Mouse (Mus musculus): ENCODE measurements around the gene 1700011L22Rik. TPM values are rescaled to one million over a fixed set of nuclear protein-coding genes. Genes with fewer than 3 reads are reported as not detected.

Gene 1700011L22Rik
- polyA plus RNA-seq, 1 experiment = not detected

DNA sequence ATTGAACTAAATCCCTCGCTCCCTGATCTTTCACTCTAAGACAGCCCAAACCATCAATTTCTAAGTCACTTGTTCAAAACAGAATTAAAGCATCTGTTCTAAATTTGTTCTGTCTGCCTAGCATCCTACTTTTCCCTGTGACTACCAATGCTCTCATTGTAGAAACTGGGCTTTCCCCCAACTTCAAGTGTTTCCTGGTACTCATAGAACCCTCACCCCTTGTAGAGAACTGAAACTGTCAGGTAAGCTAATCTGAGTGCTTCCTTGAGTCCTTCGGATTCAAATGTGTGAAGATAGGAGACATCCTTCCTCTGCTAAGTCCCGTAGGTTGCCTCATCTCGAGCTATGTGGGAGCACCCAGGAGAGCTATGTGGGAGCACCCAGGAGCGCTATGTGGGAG is 13.6 kb upstream of the 1700011L22Rik start:
- no peaks in the 10 kb centered on the region for H3K4me1 ChIP-seq (ENCODE audit: control insufficient read depth, insufficient read depth, low read length)
- H3K27ac ChIP-seq (ENCODE audit: control insufficient read depth, insufficient read depth, low read depth, low read length, poor library complexity) = no peak overlapping the region
- no peak overlapping the region for H3K4me3 ChIP-seq (replicated peaks; ENCODE audit: control insufficient read depth, low read depth, low read length)
- TF ChIP-seq CTCF (IDR thresholded peaks at IDR 0.05; ENCODE audit: control insufficient read depth, insufficient read depth, low read length) = no peak
- TF ChIP-seq POLR2A (IDR thresholded peaks at IDR 0.05; ENCODE audit: borderline replicate concordance, control insufficient read depth, low read depth, low read length) = no peak
- WGBS = 83% methylated on average over 5 of the region's 5 CpGs

DNA sequence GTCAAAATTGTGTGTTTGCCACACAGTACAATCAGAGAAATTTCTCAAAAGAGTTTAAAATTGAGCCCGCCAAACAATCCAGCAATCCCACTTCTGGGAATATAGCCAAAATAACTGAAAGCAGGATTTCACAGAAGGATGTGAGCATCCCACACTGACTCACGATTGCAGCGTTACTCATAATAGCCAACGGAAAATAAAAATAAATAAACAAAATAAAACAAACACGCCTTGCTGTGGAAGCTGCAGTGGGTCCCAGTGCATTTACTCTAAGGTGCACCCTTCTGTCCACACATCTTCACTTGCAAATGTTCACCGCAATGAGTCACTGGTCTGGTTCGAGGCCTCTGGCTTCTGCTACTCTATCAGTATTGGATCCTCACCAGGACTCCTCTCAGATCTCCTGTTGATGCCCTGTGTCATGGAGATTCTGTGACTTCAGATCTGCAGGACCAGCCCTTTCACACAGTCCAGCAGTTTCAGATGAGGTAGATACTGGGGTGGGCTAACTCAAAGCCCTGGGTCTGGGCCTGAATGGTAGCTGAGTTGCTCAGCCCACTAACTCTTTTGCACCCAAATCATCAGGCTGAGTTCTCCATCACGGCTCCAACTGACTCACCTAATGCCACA is 7.8 kb upstream of the 1700011L22Rik start:
- no peak overlapping the region for H3K4me3 ChIP-seq (replicated peaks; ENCODE audit: control insufficient read depth, low read depth, low read length)
- TF ChIP-seq CTCF (IDR thresholded peaks at IDR 0.05; ENCODE audit: control insufficient read depth, insufficient read depth, low read length) (no peak), POLR2A (IDR thresholded peaks at IDR 0.05; ENCODE audit: borderline replicate concordance, control insufficient read depth, low read depth, low read length) (no peak)
- no peak overlapping the region for H3K27ac ChIP-seq (ENCODE audit: control insufficient read depth, insufficient read depth, low read depth, low read length, poor library complexity)
- WGBS = 79% methylated on average over 8 of the region's 8 CpGs
- H3K4me1 ChIP-seq (ENCODE audit: control insufficient read depth, insufficient read depth, low read length) = no peaks in the 10 kb centered on the region

DNA sequence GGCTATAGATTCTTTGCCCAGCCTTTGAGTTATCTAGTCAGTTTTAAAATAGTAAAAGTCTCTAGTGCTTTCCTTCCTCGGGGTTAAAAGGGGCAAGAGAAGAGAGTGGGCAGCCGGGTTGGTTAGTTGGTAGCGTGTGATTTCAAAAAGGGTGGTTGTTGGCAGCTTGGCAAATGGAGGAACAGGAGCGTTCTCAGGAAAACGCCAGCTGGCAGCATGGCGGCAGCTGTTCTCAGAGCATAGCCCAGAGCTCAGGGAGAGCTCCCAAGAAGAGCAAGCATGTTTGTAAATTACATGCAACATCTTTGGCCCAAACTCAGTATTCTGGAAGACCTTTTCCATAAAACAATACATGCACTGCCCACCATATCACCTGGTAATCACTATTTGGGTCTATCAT is 5.4 kb upstream of the 1700011L22Rik start:
- H3K27ac ChIP-seq (ENCODE audit: control insufficient read depth, insufficient read depth, low read depth, low read length, poor library complexity) = no peak overlapping the region
- H3K4me1 ChIP-seq (ENCODE audit: control insufficient read depth, insufficient read depth, low read length) = no peaks in the 10 kb centered on the region
- WGBS = 83% methylated on average over 6 of the region's 6 CpGs
- H3K4me3 ChIP-seq (replicated peaks; ENCODE audit: control insufficient read depth, low read depth, low read length) = no peak overlapping the region
- TF ChIP-seq CTCF (IDR thresholded peaks at IDR 0.05; ENCODE audit: control insufficient read depth, insufficient read depth, low read length) (no peak), POLR2A (IDR thresholded peaks at IDR 0.05; ENCODE audit: borderline replicate concordance, control insufficient read depth, low read depth, low read length) (no peak)

DNA sequence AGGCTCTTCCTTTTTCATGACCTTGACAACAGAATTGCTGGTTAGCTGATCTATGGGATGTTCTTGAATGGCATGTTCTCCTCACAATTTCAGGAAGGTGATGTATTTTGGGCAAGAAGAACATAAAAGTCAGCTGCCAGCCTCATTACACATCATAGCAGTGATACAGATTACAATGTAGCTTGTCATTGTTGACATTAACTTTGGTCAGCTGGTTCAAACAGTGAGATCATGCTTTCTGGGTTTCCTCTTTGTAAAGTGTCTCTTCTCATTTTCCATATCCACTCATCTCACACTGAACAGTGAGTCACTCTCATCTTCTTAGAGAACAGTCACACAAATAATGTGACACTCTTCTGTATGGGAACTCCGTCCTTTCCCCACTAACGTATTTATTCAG is 4.9 kb downstream of the 1700011L22Rik start:
- Histone ChIP-seq H3K4me1 (ENCODE audit: control insufficient read depth, insufficient read depth, low read length) (no peaks in the 10 kb centered on the region; the same call in none of the 2 replicates), H3K4me3 (replicated peaks; ENCODE audit: control insufficient read depth, low read depth, low read length) (no peak overlapping the region), H3K27ac (ENCODE audit: control insufficient read depth, insufficient read depth, low read depth, low read length, poor library complexity) (no peak overlapping the region)
- TF ChIP-seq CTCF (IDR thresholded peaks at IDR 0.05; ENCODE audit: control insufficient read depth, insufficient read depth, low read length) (no peak), POLR2A (IDR thresholded peaks at IDR 0.05; ENCODE audit: borderline replicate concordance, control insufficient read depth, low read depth, low read length) (no peak)
- 92% methylated on average over 2 of the region's 2 CpGs for WGBS

DNA sequence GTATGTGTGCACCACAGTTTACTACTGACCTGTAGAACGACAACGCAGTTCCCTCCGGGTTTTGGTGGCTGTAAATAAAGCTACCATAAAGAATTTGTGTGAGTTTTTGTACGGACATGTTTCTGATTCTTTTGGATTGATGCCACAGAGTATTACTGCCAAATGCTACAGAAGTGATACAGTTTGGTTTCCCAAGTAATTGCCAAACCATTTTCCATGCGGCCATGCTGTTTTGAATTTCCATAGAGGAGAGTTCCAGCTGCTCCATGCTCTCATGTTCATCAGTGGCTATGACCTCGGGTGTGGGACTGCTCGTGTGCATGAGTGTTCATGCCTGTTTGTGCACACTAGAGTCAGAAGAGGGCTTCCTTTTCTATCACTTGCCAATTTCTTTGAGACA is 8.4 kb downstream of the 1700011L22Rik start:
- TF ChIP-seq CTCF (IDR thresholded peaks at IDR 0.05; ENCODE audit: control insufficient read depth, insufficient read depth, low read length) (no peak), POLR2A (IDR thresholded peaks at IDR 0.05; ENCODE audit: borderline replicate concordance, control insufficient read depth, low read depth, low read length) (no peak)
- Histone ChIP-seq H3K4me3 (replicated peaks; ENCODE audit: control insufficient read depth, low read depth, low read length) (no peak overlapping the region), H3K27ac (ENCODE audit: control insufficient read depth, insufficient read depth, low read depth, low read length, poor library complexity) (no peak overlapping the region), H3K4me1 (ENCODE audit: control insufficient read depth, insufficient read depth, low read length) (no peaks in the 10 kb centered on the region; the same call in none of the 2 replicates)
- WGBS = 79% methylated on average over 7 of the region's 7 CpGs

DNA sequence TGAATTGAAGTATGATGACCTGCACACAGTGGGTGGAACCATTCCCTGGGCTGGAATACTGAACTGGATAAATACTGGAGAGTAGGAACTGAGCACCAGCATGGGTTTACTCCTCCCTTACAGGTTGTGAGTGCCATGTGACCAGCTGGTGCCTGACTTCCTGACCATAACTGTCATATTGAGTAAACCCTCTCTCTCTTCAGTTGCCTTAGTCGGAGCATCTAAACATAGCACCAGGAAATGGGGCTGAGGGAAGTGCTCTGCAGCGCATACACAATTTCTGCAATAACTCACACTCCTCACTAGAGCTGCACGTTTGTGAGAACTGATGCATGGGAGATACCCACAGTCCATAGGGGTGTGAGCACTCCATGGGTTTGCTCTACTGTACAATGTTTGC is 9.1 kb downstream of the 1700011L22Rik start:
- no peaks in the 10 kb centered on the region; the same call in none of the 2 replicates for H3K4me1 ChIP-seq (ENCODE audit: control insufficient read depth, insufficient read depth, low read length)
- TF ChIP-seq POLR2A (IDR thresholded peaks at IDR 0.05; ENCODE audit: borderline replicate concordance, control insufficient read depth, low read depth, low read length) = no peak
- TF ChIP-seq CTCF (IDR thresholded peaks at IDR 0.05; ENCODE audit: control insufficient read depth, insufficient read depth, low read length) = no peak
- H3K4me3 ChIP-seq (replicated peaks; ENCODE audit: control insufficient read depth, low read depth, low read length) = no peak overlapping the region
- H3K27ac ChIP-seq (ENCODE audit: control insufficient read depth, insufficient read depth, low read depth, low read length, poor library complexity) = no peak overlapping the region
- 7% methylated on average over 3 of the region's 3 CpGs for WGBS

DNA sequence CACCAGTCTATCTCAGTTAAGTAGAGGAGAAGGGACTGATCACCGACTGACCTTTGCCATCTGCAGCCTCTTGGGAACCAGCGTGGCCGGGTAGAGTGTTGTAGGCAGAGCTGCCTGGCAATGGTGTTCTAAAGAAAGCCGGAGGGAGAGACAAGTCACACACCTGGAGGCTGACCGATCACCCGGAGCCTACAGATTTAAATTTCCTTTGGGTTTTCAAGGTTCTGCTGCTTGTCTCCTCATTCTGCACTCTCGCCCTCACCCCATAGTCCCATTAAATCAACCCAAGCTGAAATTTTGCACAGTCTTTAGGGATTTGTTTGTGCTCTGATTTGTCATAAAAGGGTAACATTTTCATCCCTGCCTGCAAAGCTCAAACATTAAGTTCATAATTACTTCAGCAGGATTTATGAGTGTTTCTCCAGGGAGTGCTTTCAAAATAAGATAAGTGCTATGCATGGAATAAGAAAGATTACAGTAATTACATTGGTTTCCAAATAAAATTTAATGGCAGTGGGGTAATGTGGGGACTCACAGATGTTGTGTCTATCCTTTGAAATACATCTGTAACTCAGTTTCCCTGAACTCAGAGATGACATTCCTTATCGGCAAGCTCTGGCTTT is 19.0 kb downstream of the 1700011L22Rik start:
- H3K4me3 ChIP-seq (replicated peaks; ENCODE audit: control insufficient read depth, low read depth, low read length) = no peak overlapping the region
- 86% methylated on average over 8 of the region's 8 CpGs for WGBS
- no peaks in the 10 kb centered on the region; the same call in 1 of the 2 replicates for H3K4me1 ChIP-seq (ENCODE audit: control insufficient read depth, insufficient read depth, low read length)
- TF ChIP-seq CTCF (IDR thresholded peaks at IDR 0.05; ENCODE audit: control insufficient read depth, insufficient read depth, low read length) (no peak), POLR2A (IDR thresholded peaks at IDR 0.05; ENCODE audit: borderline replicate concordance, control insufficient read depth, low read depth, low read length) (no peak)
- H3K27ac ChIP-seq (ENCODE audit: control insufficient read depth, insufficient read depth, low read depth, low read length, poor library complexity) = no peak overlapping the region

DNA sequence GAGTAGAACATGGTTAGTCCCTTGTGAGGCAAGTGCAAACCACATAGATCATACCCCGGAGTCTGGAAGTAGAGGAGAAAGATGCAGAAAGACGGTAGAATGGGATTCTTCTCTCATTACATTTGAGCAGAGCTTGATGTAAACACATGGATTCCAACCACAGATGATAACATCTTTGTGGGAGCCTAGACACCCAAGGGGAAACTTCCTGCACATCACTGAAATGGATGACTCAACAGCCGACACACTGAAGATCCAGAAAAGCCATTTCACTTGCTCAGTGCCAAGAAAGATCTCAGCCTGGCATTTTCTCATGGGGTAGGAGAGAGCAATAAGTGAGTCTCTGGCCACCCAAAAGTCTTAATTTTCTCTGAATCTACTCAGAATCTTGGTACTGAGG is 20.5 kb downstream of the 1700011L22Rik start:
- Histone ChIP-seq H3K27ac (ENCODE audit: control insufficient read depth, insufficient read depth, low read depth, low read length, poor library complexity) (no peak overlapping the region), H3K4me1 (ENCODE audit: control insufficient read depth, insufficient read depth, low read length) (no peaks in the 10 kb centered on the region; the same call in 1 of the 2 replicates), H3K4me3 (replicated peaks; ENCODE audit: control insufficient read depth, low read depth, low read length) (no peak overlapping the region)
- TF ChIP-seq POLR2A (IDR thresholded peaks at IDR 0.05; ENCODE audit: borderline replicate concordance, control insufficient read depth, low read depth, low read length) = no peak
- TF ChIP-seq CTCF (IDR thresholded peaks at IDR 0.05; ENCODE audit: control insufficient read depth, insufficient read depth, low read length) = no peak
- WGBS = 63% methylated on average over 3 of the region's 3 CpGs
